8 mouse cellular contexts compared by ENCODE assay signal in the genomic region with DNA sequence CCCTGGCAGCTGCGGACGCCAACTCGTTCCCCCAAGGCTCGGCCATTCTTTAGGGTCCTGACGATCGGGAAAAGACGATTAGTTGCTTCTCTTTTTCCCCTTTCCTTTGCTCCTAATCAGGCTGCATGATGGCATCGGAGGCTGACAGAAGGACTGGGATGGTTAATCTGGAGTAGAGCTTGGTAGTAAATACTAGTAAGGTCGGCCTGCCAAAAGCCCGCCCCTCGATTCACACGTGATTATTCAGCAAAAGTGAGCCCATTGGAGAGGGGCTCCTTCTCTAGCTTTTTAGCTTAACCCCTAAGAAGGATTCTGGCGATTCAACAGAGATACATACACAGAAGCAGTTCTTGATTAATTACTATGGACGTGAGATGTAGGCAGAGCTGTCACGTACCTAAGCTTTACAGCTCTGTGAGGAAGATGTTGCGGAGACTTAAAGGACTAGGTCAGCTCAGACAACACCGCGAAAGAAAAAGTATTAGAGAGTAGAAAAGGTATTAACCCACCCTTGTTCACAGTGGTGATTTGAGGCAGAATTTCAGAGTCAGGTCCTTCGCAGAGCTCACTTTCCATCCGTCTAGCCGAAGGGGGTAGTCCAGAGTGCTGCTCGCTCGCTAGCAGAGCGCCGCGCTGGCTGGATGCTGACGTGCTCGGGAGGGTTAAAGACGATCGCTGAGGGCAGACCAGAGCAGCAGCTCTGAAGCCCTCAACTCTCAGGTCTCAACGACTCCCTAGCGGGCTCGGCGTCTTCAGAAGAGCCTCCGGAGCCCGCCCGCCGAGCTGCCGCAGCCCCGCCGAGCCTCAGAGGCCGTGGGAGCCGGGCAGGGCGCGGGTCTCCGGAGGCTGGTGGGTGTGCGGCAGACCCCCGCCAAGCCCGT. TPM values are rescaled to one million over a fixed set of nuclear protein-coding genes. Genes with fewer than 3 reads are reported as not detected.
A peak's percentile ranks its signal among the peaks of the same experiment; 100 is the strongest.
DNase-seq lines count a peak whose midpoint lies in the region; ATAC-seq lines count a peak whose summit lies in the region.

No protein-coding gene starts in this region.

- peak; percentile 34 to 81 for DNase-seq in left cerebral cortex, postnatal 10 days (ENCODE audit: extremely low spot score in 1 of 2, low spot score in 2 of 2)
- DNase-seq in left cerebral cortex, adult 18-20 months (ENCODE audit: low spot score in 2 of 2) = no peak
- peak; percentile 80 to 86 for DNase-seq in cerebellum, postnatal 14 days
- DNase-seq in gastrocnemius, adult 8-10 months (ENCODE audit: low spot score in 2 of 2) = peak; percentile 49 to 58
- DNase-seq in spleen, postnatal 10 days (ENCODE audit: low spot score in 2 of 2) = peak; percentile 67 to 78

- H3K27ac ChIP-seq in hindbrain, embryonic 16.5 days (ENCODE audit: low read depth, low read length) = no peak overlapping the region
- H3K27ac ChIP-seq in limb, embryonic 12.5 days = no peak overlapping the region
- H3K27ac ChIP-seq in midbrain, embryonic 13.5 days = no peak overlapping the region

- intact Hi-C loops in left cerebral cortex, postnatal 10 days (cut with DNase I) = no loop called here

- H3K4me3 ChIP-seq in hindbrain, embryonic 16.5 days (ENCODE audit: low read length) = peak overlapping the region; percentile 58
- H3K4me3 ChIP-seq in limb, embryonic 12.5 days (replicated peaks) = peak overlapping the region; percentile 63
- peak overlapping the region; percentile 60 for H3K4me3 ChIP-seq in midbrain, embryonic 13.5 days (replicated peaks)

- 1% methylated on average over 48 of the region's 49 CpGs for WGBS in hindbrain, embryonic 16.5 days
- WGBS in limb, embryonic 12.5 days = under 1% methylated on average over 49 of the region's 49 CpGs
- WGBS in midbrain, embryonic 13.5 days = under 1% methylated on average over 49 of the region's 49 CpGs

- peak; percentile 38 for ATAC-seq in hindbrain, embryonic 16.5 days
- ATAC-seq in limb, embryonic 12.5 days (ENCODE audit: insufficient number of reproducible peaks, insufficient read depth, low FRiP score, low TSS enrichment, low read depth) = peak; percentile 32; the same call in 1 of the 2 replicates
- peak; percentile 71 for ATAC-seq in midbrain, embryonic 13.5 days

- peaks cover 18% of the 10 kb centered on the region for H3K27me3 ChIP-seq in hindbrain, embryonic 16.5 days (replicated peaks; ENCODE audit: control insufficient read depth, insufficient read depth, low read length)
- H3K27me3 ChIP-seq in limb, embryonic 12.5 days = peaks cover 41% of the 10 kb centered on the region
- peaks cover 53% of the 10 kb centered on the region for H3K27me3 ChIP-seq in midbrain, embryonic 13.5 days

- H3K36me3 ChIP-seq in hindbrain, embryonic 16.5 days (ENCODE audit: control insufficient read depth, insufficient read depth, low read length) = no peaks in the 10 kb centered on the region
- no peaks in the 10 kb centered on the region for H3K36me3 ChIP-seq in limb, embryonic 12.5 days
- H3K36me3 ChIP-seq in midbrain, embryonic 13.5 days = no peaks in the 10 kb centered on the region

- H3K9me3 ChIP-seq in hindbrain, embryonic 16.5 days (ENCODE audit: control insufficient read depth, low read length) = no peaks in the 10 kb centered on the region; the same call in 1 of the 2 replicates
- no peaks in the 10 kb centered on the region for H3K9me3 ChIP-seq in limb, embryonic 12.5 days
- H3K9me3 ChIP-seq in midbrain, embryonic 13.5 days = no peaks in the 10 kb centered on the region

- peak overlapping the region; percentile 85 for H3K4me2 ChIP-seq in hindbrain, embryonic 16.5 days (ENCODE audit: low read length)
- H3K4me2 ChIP-seq in limb, embryonic 12.5 days = peak overlapping the region; percentile 98
- peak overlapping the region; percentile 90 for H3K4me2 ChIP-seq in midbrain, embryonic 13.5 days (replicated peaks)

- H3K9ac ChIP-seq in hindbrain, embryonic 16.5 days (ENCODE audit: low read depth, low read length) = peak overlapping the region; percentile 81
- H3K9ac ChIP-seq in limb, embryonic 12.5 days (replicated peaks) = peak overlapping the region; percentile 81
- peak overlapping the region; percentile 76 for H3K9ac ChIP-seq in midbrain, embryonic 13.5 days (replicated peaks)

- peaks cover 13% of the 10 kb centered on the region for H3K4me1 ChIP-seq in hindbrain, embryonic 16.5 days (ENCODE audit: control insufficient read depth, insufficient read depth, low read depth, low read length)
- peaks cover 18% of the 10 kb centered on the region for H3K4me1 ChIP-seq in limb, embryonic 12.5 days (replicated peaks)
- H3K4me1 ChIP-seq in midbrain, embryonic 13.5 days (replicated peaks) = peaks cover 31% of the 10 kb centered on the region

RNA-seq across cellular contexts. Expression of gene Cdkn2c, which starts 1.6 kb away (rescaled TPM):
- 1 to 10 TPM; 5.3 to 5.9 TPM for total RNA-seq in left cerebral cortex, postnatal 10 days (2021)
- total RNA-seq in left cerebral cortex, adult 18-20 months (2021) = 1 to 10 TPM; 2.6 to 3.2 TPM
- 10 to 100 TPM; 16.8 to 27.9 (median 22.5) TPM for total RNA-seq in gastrocnemius, adult 8-10 months (2022)
- polyA plus RNA-seq in hindbrain, embryonic 16.5 days (2015; fragmentation: Nextera tagmentation; extraction: Ambion mirVana) = 4.3 TPM in 2 replicates
- polyA plus RNA-seq in limb, embryonic 12.5 days (2016; fragmentation: Nextera tagmentation; extraction: Ambion mirVana) = 3.3 TPM in 2 replicates
- 2.3 and 5.7 TPM in 2 replicates for polyA plus RNA-seq in midbrain, embryonic 13.5 days (2015; fragmentation: Nextera tagmentation; extraction: Ambion mirVana)

RNA-seq across cellular contexts. Expression of gene Faf1, which starts 11.0 kb away (rescaled TPM):
- 10 to 100 TPM; 31.8 to 34.3 TPM for total RNA-seq in left cerebral cortex, postnatal 10 days (2021)
- 10 to 100 TPM; 24.6 to 25.8 TPM for total RNA-seq in left cerebral cortex, adult 18-20 months (2021)
- total RNA-seq in gastrocnemius, adult 8-10 months (2022) = 10 to 100 TPM; 42.9 to 51.1 (median 47.2) TPM
- polyA plus RNA-seq in hindbrain, embryonic 16.5 days (2015; fragmentation: Nextera tagmentation; extraction: Ambion mirVana) = 25.0 and 28.1 TPM in 2 replicates
- 33.3 and 36.1 TPM in 2 replicates for polyA plus RNA-seq in limb, embryonic 12.5 days (2016; fragmentation: Nextera tagmentation; extraction: Ambion mirVana)
- polyA plus RNA-seq in midbrain, embryonic 13.5 days (2015; fragmentation: Nextera tagmentation; extraction: Ambion mirVana) = 29.2 and 32.9 TPM in 2 replicates

Comparison
In these comparisons a context has a peak if more than half of its experiments do, and no peak if none do; other contexts are left out.
1. DNase-seq: peak in left cerebral cortex, postnatal 10 days (2 of 2), cerebellum, postnatal 14 days (2 of 2), gastrocnemius, adult 8-10 months (2 of 2) and spleen, postnatal 10 days (2 of 2); none in left cerebral cortex, adult 18-20 months (0 of 2).
2. Peak in every context shown above with its lines, with median percentiles within 50 percentile points of each other: ATAC-seq, H3K4me2 ChIP-seq, H3K4me3 ChIP-seq and H3K9ac ChIP-seq.